Mouse (Mus musculus): Measurements from ENCODE around the gene Nucks1. TPM values are rescaled to one million over a fixed set of nuclear protein-coding genes. Genes with fewer than 3 reads are reported as not detected.
A peak's percentile ranks its signal among the peaks of the same experiment; 100 is the strongest.

Gene Nucks1
- polyA plus RNA-seq (2015; fragmentation: Nextera tagmentation; extraction: Ambion mirVana), result 62.9 and 63.2 TPM in 2 replicates

DNA sequence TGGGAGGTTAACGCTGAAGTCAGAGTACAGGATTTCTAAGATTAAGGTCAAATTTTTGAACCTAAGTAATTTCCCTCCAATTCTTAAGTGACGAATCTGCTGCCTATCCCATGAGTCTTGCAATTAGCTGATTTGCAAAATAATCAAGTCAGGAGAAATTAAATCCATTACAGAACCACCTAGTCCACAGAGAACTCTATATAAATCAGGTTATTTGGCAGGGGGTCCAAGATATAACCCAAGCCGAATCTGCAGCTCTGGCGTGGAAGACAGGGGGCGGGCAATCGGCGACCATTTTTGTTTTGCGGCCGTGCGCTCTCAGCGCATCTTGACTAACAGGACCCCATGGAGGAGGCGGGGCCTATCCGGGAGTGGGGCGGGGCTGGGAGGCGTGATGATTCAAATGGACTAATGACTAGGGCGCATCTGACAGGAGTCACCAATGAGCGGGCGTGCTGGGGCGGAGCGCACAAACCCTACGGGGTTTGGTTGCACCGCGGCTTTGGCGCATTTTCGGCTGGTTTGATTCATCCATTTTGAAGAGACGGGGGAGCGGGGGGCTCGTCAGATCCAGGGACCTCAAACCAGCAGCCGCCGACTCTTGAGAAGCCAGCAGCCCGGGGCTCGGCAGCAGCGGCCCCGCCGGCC is at the start of gene Nucks1:
TSS of gene Nucks1 (plus strand) at position 534 of the 648 bp plus-strand sequence.
- peak; percentile 99 for ATAC-seq (replicated peaks)
- under 1% methylated on average over 35 of the region's 35 CpGs for WGBS
- Histone ChIP-seq H3K36me3 (no peaks in the 10 kb centered on the region), H3K4me1 (peaks cover 20% of the 10 kb centered on the region), H3K9me3 (no peaks in the 10 kb centered on the region), H3K4me2 (replicated peaks) (peak within 1 kb of the TSS; percentile 62), H3K27me3 (peaks cover 9% of the 10 kb centered on the region; the same call in 1 of the 2 replicates), H3K9ac (replicated peaks) (peak within 1 kb of the TSS; percentile 95), H3K4me3 (peak within 1 kb of the TSS; percentile 98), H3K27ac (replicated peaks) (peak within 1 kb of the TSS; percentile 97)

GRCm38 (mm10) chr1:131861811-131862210 is 48.5 kb upstream of the Nucks1 start:
- Histone ChIP-seq H3K9me3 (no peaks in the 10 kb centered on the region), H3K4me3 (no peak overlapping the region), H3K9ac (replicated peaks) (no peak overlapping the region), H3K27ac (replicated peaks) (no peak overlapping the region), H3K4me1 (no peaks in the 10 kb centered on the region), H3K4me2 (replicated peaks) (no peak overlapping the region), H3K36me3 (no peaks in the 10 kb centered on the region), H3K27me3 (no peaks in the 10 kb centered on the region)
- WGBS, result 80% methylated on average over 4 of the region's 4 CpGs
- no peak for ATAC-seq (replicated peaks)

DNA sequence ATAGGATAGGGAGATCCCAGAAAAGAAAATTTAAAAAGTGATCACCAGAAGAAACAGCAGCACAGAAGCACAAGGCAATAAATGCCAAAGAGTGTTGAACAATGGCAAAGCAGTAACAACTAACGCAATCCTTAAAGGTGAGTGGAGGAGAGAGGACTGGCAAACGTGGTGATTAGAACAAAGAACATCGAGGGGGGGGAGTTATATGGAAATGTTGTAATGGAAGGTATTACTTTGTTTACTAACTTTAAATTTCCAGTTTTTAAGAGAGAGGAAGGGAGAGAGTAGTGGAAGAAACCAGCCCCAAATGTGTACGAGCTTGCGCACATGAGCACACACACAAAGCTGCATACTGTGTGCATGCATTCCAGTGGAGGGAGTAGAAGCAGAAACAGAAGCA is 44.7 kb upstream of the Nucks1 start:
- Histone ChIP-seq H3K4me1 (peaks cover 6% of the 10 kb centered on the region), H3K4me3 (no peak overlapping the region)
- 82% methylated on average over 5 of the region's 5 CpGs for WGBS

DNA sequence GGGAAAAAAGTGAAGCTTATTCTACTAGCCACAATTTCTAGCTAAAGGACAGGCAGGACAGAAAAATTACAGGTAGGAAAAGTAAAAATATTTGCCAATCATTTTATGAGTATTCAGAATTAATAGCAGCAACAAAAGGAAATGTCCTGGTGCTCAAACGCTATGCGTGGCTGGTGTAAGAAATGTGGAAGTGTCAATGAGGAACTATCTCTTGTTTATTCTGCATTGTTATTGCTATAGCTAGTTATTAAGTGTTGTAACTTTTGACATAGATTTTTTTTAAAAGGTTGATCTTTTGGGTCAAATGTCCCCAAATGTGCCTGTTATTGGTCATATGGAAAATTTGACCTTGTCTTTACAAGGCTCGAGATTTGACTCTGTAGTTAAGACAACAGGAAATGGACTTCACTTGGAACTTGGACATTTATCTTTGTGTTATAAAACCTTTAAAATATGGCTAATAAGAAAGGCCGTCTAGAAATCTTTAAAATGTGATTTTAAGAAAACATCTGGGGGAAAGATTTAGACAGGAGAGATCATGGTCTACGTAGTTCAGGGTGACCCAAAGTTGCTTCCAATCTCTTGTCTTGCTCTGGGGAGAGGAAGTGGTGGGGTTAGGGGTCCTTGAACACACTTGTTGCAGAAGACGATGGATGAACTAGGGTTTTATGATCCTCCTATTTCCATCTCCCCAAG is 43.9 kb upstream of the Nucks1 start:
- H3K4me3 ChIP-seq, result no peak overlapping the region
- peaks cover 6% of the 10 kb centered on the region for H3K4me1 ChIP-seq
- no peaks in the 10 kb centered on the region for H3K9me3 ChIP-seq
- ATAC-seq (replicated peaks), result peak; percentile 40; the same call in 1 of the 2 replicates
- WGBS, result 74% methylated on average over 6 of the region's 6 CpGs
- no peaks in the 10 kb centered on the region for H3K36me3 ChIP-seq
- H3K27ac ChIP-seq (replicated peaks), result no peak overlapping the region
- H3K9ac ChIP-seq (replicated peaks), result no peak overlapping the region
- no peaks in the 10 kb centered on the region for H3K27me3 ChIP-seq
- H3K4me2 ChIP-seq (replicated peaks), result no peak overlapping the region

More for the DNA sequence above, 44.7 kb upstream of the Nucks1 start:
- Histone ChIP-seq H3K9me3 (no peaks in the 10 kb centered on the region), H3K27ac (replicated peaks) (no peak overlapping the region), H3K4me2 (replicated peaks) (no peak overlapping the region), H3K9ac (replicated peaks) (no peak overlapping the region), H3K27me3 (no peaks in the 10 kb centered on the region), H3K36me3 (no peaks in the 10 kb centered on the region)
- no peak for ATAC-seq (replicated peaks)

DNA sequence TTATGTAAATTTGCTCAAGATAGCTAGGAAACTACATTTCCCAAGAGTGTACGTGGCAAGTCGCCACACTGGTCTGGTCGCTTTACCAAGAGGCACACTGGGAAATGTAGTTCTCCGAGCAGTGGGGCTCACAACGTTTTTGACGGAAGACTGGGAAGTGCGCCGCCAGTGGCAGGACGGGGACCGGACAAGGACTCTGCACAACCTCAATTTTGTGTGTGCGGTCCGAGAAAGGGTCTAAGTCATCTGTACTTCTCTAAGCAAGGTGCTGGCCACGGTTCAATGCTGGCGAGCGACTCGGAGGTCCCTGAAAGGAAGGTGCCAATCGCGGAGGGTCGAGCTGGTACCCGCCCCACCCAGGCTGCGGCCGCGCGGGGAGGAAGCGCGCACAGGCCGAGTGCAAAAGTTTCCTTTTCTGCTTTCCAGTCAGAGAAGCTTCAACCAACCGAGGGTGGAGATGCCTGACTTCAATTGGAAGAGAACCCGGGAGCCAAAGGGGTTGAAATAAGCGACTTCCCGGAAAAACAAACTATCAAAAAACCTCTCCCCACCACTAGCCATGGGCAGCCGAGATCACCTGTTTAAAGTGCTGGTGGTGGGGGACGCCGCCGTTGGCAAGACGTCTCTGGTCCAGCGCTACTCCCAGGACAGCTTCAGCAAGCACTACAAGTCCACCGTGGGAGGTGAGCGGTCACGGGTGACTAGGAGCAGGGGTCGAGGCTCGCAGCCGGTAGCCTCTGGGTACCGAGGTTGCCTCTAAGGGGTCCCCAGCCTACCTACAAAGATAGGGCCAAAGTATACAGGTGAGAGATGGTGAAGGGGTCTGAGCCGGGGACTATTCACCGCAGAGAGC is 43.0 kb upstream of the Nucks1 start, which contains the start of gene Rab29:
TSS of gene Rab29 (plus strand) at position 132 of the 853 bp plus-strand sequence.
- Histone ChIP-seq H3K27me3 (no peaks in the 10 kb centered on the region), H3K27ac (replicated peaks) (no peak within 1 kb of the TSS), H3K4me1 (peaks cover 6% of the 10 kb centered on the region), H3K36me3 (no peaks in the 10 kb centered on the region), H3K9ac (replicated peaks) (peak within 1 kb of the TSS; percentile 47), H3K9me3 (no peaks in the 10 kb centered on the region), H3K4me3 (peak within 1 kb of the TSS; percentile 63), H3K4me2 (replicated peaks) (peak within 1 kb of the TSS; percentile 75)
- 2% methylated on average over 46 of the region's 46 CpGs for WGBS
- ATAC-seq (replicated peaks), result peak; percentile 99

GRCm38 (mm10) chr1:131867946-131868290 is 42.4 kb upstream of the Nucks1 start:
- Histone ChIP-seq H3K27ac (replicated peaks) (no peak overlapping the region), H3K9ac (replicated peaks) (peak overlapping the region; percentile 47; the same call in 1 of the 2 replicates), H3K9me3 (no peaks in the 10 kb centered on the region), H3K4me2 (replicated peaks) (peak overlapping the region; percentile 75), H3K4me3 (peak overlapping the region; percentile 63), H3K36me3 (no peaks in the 10 kb centered on the region), H3K4me1 (peaks cover 6% of the 10 kb centered on the region), H3K27me3 (no peaks in the 10 kb centered on the region)
- WGBS, result 24% methylated on average over 10 of the region's 10 CpGs
- no peak for ATAC-seq (replicated peaks)

DNA sequence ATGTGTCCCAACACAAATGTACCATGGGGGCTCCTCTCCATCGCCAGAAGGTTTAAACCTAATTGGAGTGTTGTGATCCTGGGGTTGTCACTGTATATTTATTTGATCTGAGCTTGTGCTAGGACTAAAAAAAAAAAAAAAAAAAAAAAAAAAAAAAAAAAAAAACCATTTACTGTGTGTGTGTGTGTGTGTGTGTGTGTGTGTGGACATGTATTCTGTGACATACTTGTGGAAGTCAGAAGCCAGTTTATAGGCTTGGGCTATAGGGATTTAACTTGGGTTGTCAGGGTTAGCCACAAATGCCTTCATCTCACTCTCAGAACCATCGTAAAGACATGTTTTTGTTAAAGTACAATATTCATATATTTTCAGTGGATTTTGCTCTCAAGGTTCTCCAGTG is 40.8 kb upstream of the Nucks1 start:
- Histone ChIP-seq H3K4me2 (replicated peaks) (no peak overlapping the region), H3K27me3 (no peaks in the 10 kb centered on the region), H3K9me3 (no peaks in the 10 kb centered on the region), H3K4me1 (peaks cover 6% of the 10 kb centered on the region), H3K27ac (replicated peaks) (no peak overlapping the region), H3K9ac (replicated peaks) (no peak overlapping the region), H3K4me3 (no peak overlapping the region), H3K36me3 (no peaks in the 10 kb centered on the region)
- ATAC-seq (replicated peaks), result no peak
- 94% methylated on average over 2 of the region's 2 CpGs for WGBS

GRCm38 (mm10) chr1:131872856-131873255 is 37.5 kb upstream of the Nucks1 start:
- no peak for ATAC-seq (replicated peaks)
- H3K27me3 ChIP-seq, result no peaks in the 10 kb centered on the region

DNA sequence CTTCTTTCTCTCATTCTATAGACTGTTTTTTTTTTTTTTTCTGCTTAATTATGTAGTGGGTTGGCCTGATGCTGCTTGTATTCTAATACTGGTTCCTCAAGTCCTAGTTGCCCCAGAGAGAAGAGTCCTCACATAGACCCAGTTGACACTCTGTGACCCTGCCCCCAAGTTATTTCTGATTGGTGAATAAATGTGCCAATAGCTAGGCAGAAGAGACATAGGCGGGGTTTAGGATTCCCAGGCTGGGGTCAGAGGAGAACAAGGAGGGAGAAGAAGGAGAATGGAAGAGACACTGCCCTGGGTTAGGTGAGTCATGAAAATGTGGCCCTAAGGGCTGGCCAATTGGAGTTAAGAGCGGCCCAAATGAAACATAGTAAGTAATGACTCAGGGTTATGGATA is 30.5 kb upstream of the Nucks1 start:
- H3K27ac ChIP-seq (replicated peaks), result no peak overlapping the region
- no peaks in the 10 kb centered on the region for H3K9me3 ChIP-seq
- H3K4me2 ChIP-seq (replicated peaks), result no peak overlapping the region
- no peaks in the 10 kb centered on the region for H3K27me3 ChIP-seq
- H3K4me3 ChIP-seq, result no peak overlapping the region
- H3K9ac ChIP-seq (replicated peaks), result no peak overlapping the region
- no peaks in the 10 kb centered on the region for H3K4me1 ChIP-seq
- no peak for ATAC-seq (replicated peaks)
- WGBS, result 83% methylated on average over 2 of the region's 2 CpGs
- no peaks in the 10 kb centered on the region for H3K36me3 ChIP-seq

More at GRCm38 (mm10) chr1:131872856-131873255, 37.5 kb upstream of the Nucks1 start:
- Histone ChIP-seq H3K4me1 (peaks cover 1% of the 10 kb centered on the region), H3K27ac (replicated peaks) (no peak overlapping the region), H3K4me3 (no peak overlapping the region), H3K9me3 (no peaks in the 10 kb centered on the region), H3K36me3 (no peaks in the 10 kb centered on the region), H3K4me2 (replicated peaks) (no peak overlapping the region), H3K9ac (replicated peaks) (no peak overlapping the region)
- 64% methylated on average over 1 of the region's 1 CpGs for WGBS

GRCm38 (mm10) chr1:131882787-131883186 is 27.5 kb upstream of the Nucks1 start:
- Histone ChIP-seq H3K27ac (replicated peaks) (no peak overlapping the region), H3K9me3 (no peaks in the 10 kb centered on the region), H3K4me1 (peaks cover 9% of the 10 kb centered on the region; the same call in 1 of the 2 replicates), H3K4me3 (no peak overlapping the region), H3K27me3 (no peaks in the 10 kb centered on the region), H3K36me3 (no peaks in the 10 kb centered on the region), H3K4me2 (replicated peaks) (no peak overlapping the region), H3K9ac (replicated peaks) (no peak overlapping the region)
- ATAC-seq (replicated peaks), result no peak
- 71% methylated on average over 2 of the region's 2 CpGs for WGBS

DNA sequence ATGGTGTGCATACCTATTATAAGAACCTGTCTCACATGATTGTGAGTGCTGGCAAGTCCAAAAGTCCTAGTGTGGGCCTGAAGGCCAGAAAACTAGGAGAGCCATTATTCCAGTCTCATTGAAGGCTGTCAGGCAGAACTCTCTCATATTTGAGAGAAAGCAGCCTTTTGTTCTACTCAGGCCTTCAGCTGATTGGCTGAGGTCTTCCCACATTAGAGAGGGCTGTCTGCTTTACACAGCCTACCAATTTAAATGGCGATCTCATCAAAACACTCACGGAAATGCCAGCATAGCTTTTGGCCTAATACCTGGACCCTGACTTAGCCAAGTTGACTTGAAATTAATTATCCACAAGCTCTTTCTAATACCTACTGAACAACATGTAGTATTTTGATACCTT is 24.2 kb upstream of the Nucks1 start:
- H3K4me1 ChIP-seq, result peaks cover 9% of the 10 kb centered on the region; the same call in 1 of the 2 replicates
- 25% methylated on average over 2 of the region's 2 CpGs for WGBS
- H3K9me3 ChIP-seq, result no peaks in the 10 kb centered on the region
- H3K36me3 ChIP-seq, result no peaks in the 10 kb centered on the region
- no peak overlapping the region for H3K9ac ChIP-seq (replicated peaks)
- H3K4me3 ChIP-seq, result no peak overlapping the region
- H3K4me2 ChIP-seq (replicated peaks), result no peak overlapping the region
- H3K27me3 ChIP-seq, result no peaks in the 10 kb centered on the region
- ATAC-seq (replicated peaks), result peak; percentile 61; the same call in 1 of the 2 replicates
- H3K27ac ChIP-seq (replicated peaks), result peak overlapping the region; percentile 64

DNA sequence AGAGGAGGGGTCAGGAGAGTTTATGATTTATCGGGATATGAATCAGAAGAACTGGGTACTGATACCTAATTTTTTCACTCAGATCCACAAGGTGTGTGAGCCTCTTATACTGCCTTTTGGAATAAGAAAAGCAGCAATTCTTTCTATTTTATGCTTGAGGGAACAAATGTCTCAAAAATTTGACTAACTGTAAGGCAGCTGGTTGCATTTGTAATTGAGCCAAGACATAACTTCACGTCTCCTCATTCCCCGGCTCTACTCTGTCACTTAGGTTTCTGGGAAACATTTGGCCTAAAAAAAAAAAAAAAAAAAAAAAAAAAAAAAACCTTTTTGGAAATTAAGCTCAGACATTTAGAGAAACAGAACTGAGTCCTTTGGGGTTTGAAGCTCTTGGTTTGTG is 23.7 kb upstream of the Nucks1 start:
- Histone ChIP-seq H3K27ac (replicated peaks) (peak overlapping the region; percentile 64), H3K4me2 (replicated peaks) (no peak overlapping the region), H3K36me3 (no peaks in the 10 kb centered on the region), H3K9me3 (no peaks in the 10 kb centered on the region), H3K27me3 (no peaks in the 10 kb centered on the region), H3K4me3 (no peak overlapping the region), H3K9ac (replicated peaks) (no peak overlapping the region), H3K4me1 (peaks cover 9% of the 10 kb centered on the region; the same call in 1 of the 2 replicates)
- 0 out of 2 replicates have a peak, but pooled peaks have one; percentile 43 for ATAC-seq (replicated peaks)
- WGBS, result 65% methylated on average over 3 of the region's 3 CpGs

All from forebrain, embryonic 15.5 days (tissue).